Mouse (Mus musculus): ENCODE data around the gene Wnt16. TPM values are rescaled to one million over a fixed set of nuclear protein-coding genes. Genes with fewer than 3 reads are reported as not detected.

Wnt16 gene
- total RNA-seq (2012; rRNA removed): not detected in 2 replicates
- not detected for polyA plus RNA-seq (2012; ENCODE audit: insufficient read depth in 1 of 2, insufficient read length in 2 of 2, low read depth in 1 of 2, low replicate concordance in 2 of 2, missing spikeins in 1 of 2)

DNA sequence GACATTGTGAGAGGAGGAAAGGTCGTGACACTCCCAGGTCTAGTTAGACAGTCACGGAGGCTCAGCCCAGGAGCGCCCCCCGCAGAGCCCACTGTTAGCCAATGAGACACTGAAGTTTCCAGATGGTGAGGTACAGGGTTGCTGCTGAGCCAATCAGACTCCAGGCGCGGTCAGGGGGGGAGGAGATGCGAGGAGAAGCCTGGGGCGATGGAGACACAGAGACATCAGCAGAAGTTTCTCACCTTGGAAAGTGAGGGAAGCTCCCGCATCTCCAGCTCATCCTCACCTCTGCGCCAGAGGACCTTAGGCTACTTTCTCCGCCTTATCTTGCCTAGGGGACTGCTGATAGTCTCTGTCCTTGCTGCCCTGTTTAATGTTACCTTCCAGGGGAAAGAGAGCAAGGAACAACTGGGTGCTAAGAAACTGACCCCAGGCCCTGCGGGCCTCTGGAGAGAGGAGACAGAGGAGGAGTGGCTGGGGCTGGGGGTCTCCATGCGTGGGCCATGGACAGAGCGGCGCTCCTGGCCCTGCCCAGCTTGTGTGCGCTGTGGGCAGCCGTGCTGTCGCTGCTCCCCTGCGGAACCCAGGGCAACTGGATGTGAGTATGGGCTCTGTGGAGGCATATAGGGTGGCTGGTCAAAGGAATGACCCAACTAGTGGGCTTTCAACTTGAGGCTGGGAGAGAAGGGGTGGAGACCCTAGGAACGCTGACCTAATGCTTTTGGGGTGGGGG, at the start of gene Wnt16:
TSS of gene Wnt16 (plus strand) at position 224 of the 733 bp plus-strand sequence.
- Histone ChIP-seq H3K79me2 (ENCODE audit: control insufficient read depth, insufficient read depth, low read length, poor library complexity) (no peaks in the 10 kb centered on the region), H3K27ac (ENCODE audit: control insufficient read depth, low read depth, low read length) (no peak within 1 kb of the TSS), H3K4me1 (ENCODE audit: control insufficient read depth in 1 of 2, insufficient read depth in 2 of 2, low read length in 2 of 2) (no peaks in the 10 kb centered on the region), H3K36me3 (ENCODE audit: control insufficient read depth in 1 of 2, insufficient read depth in 2 of 2, low read length in 2 of 2) (no peaks in the 10 kb centered on the region), H3K27me3 (ENCODE audit: control insufficient read depth in 1 of 2, insufficient read depth in 2 of 2, low read length in 2 of 2) (peaks cover 2% of the 10 kb centered on the region in 2 experiments; a peak in 2 of 4 replicates), H3K9ac (ENCODE audit: control insufficient read depth, low read depth, low read length, poor library complexity, severe bottlenecking) (no peak within 1 kb of the TSS), H3K9me3 (replicated peaks; ENCODE audit: insufficient read depth, low read length) (no peaks in the 10 kb centered on the region), H3K4me3 (ENCODE audit: control insufficient read depth in 1 of 2, insufficient read depth in 1 of 2, low read depth in 2 of 2, low read length in 2 of 2) (no peak within 1 kb of the TSS)
- DNase-seq (ENCODE audit: low read depth, low spot score): no peak
- TF ChIP-seq HCFC1 (IDR thresholded peaks at IDR 0.05; ENCODE audit: low read depth, low read length): no peak
- no peak for TF ChIP-seq EP300 (IDR thresholded peaks at IDR 0.05; ENCODE audit: low read depth in 1 of 2, low read length in 2 of 2)
- TF ChIP-seq CHD1 (IDR thresholded peaks at IDR 0.05; ENCODE audit: low read depth, low read length): no peak
- no peak for TF ChIP-seq ZNF384 (IDR thresholded peaks at IDR 0.05; ENCODE audit: low read depth, low read length)
- TF ChIP-seq USF2 (IDR thresholded peaks at IDR 0.05; ENCODE audit: borderline replicate concordance in 1 of 2, insufficient read depth in 1 of 2, low read depth in 1 of 2, low read length in 2 of 2): no peak
- TF ChIP-seq GATA1 (IDR thresholded peaks at IDR 0.05; ENCODE audit: low read depth, low read length): no peak
- no peak for TF ChIP-seq POLR2AphosphoS2 (IDR thresholded peaks at IDR 0.05; ENCODE audit: low read length)
- TF ChIP-seq NELFE (IDR thresholded peaks at IDR 0.05; ENCODE audit: low read depth, low read length): no peak
- no peak for TF ChIP-seq CHD2 (IDR thresholded peaks at IDR 0.05; ENCODE audit: low read length)
- TF ChIP-seq MXI1 (IDR thresholded peaks at IDR 0.05; ENCODE audit: low read depth, low read length): no peak
- TF ChIP-seq TCF12 (IDR thresholded peaks at IDR 0.05; ENCODE audit: low read depth, low read length): no peak
- no peak for TF ChIP-seq POLR2A (IDR thresholded peaks at IDR 0.05; ENCODE audit: control insufficient read depth in 1 of 2, insufficient read depth in 1 of 2, low read depth in 1 of 2, low read length in 2 of 2, poor library complexity in 1 of 2)
- no peak for TF ChIP-seq POLR2AphosphoS5 (IDR thresholded peaks at IDR 0.05; ENCODE audit: borderline replicate concordance, low read depth, low read length)
- TF ChIP-seq KAT2A (conservative IDR thresholded peaks at IDR 0.05; ENCODE audit: low read depth, low read length): no peak
- no peak for TF ChIP-seq TAL1 (IDR thresholded peaks at IDR 0.05; ENCODE audit: low read length)
- no peak for TF ChIP-seq MEF2A (IDR thresholded peaks at IDR 0.05; ENCODE audit: extremely low read depth, insufficient replicate concordance, low read depth, low read length, poor library complexity, severe bottlenecking)
- no peak for TF ChIP-seq ZC3H11A (IDR thresholded peaks at IDR 0.05; ENCODE audit: low read depth, low read length)
- TF ChIP-seq CTCF (IDR thresholded peaks at IDR 0.05 in 2 of 3, conservative IDR thresholded peaks at IDR 0.05 in 1 of 3; ENCODE audit: control insufficient read depth in 1 of 3, insufficient read depth in 1 of 3, low read depth in 2 of 3, low read length in 3 of 3, poor library complexity in 1 of 3, severe bottlenecking in 1 of 3): no peak

DNA sequence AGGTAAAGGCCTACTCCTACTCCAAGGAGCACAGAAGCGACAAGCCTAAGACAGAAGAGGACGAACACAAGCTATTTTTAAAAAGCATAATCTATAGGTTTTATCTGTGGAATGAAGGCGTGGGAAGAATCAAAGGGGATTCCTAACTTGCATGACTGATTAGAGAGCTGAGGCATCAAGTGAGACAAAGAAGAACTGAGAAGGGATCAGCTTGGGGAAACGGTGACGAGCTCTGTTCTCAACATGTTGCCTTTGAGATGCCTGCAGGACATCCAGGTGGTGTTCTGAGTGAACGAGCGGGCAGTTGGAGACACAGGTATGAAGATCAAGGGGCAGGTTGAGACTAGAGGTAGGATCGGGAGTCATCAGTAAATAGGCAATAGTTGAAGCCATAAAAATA, 44.7 kb upstream of the Wnt16 start:
- Histone ChIP-seq H3K27ac (ENCODE audit: control insufficient read depth, low read depth, low read length) (no peak overlapping the region), H3K9me3 (replicated peaks; ENCODE audit: insufficient read depth, low read length) (no peaks in the 10 kb centered on the region), H3K79me2 (ENCODE audit: control insufficient read depth, insufficient read depth, low read length, poor library complexity) (no peaks in the 10 kb centered on the region), H3K36me3 (ENCODE audit: control insufficient read depth in 1 of 2, insufficient read depth in 2 of 2, low read length in 2 of 2) (no peaks in the 10 kb centered on the region; a peak in 1 of 4 replicates), H3K4me3 (ENCODE audit: control insufficient read depth in 1 of 2, insufficient read depth in 1 of 2, low read depth in 2 of 2, low read length in 2 of 2) (no peak overlapping the region), H3K9ac (ENCODE audit: control insufficient read depth, low read depth, low read length, poor library complexity, severe bottlenecking) (no peak overlapping the region), H3K27me3 (ENCODE audit: control insufficient read depth in 1 of 2, insufficient read depth in 2 of 2, low read length in 2 of 2) (peaks cover 0 to 1% of the 10 kb centered on the region in 2 experiments; a peak in 3 of 4 replicates), H3K4me1 (ENCODE audit: control insufficient read depth in 1 of 2, insufficient read depth in 2 of 2, low read length in 2 of 2) (no peaks in the 10 kb centered on the region)
- TF ChIP-seq KAT2A (conservative IDR thresholded peaks at IDR 0.05; ENCODE audit: low read depth, low read length): no peak
- no peak for TF ChIP-seq MAZ (IDR thresholded peaks at IDR 0.05; ENCODE audit: low read depth, low read length)
- no peak for TF ChIP-seq RAD21 (IDR thresholded peaks at IDR 0.05; ENCODE audit: low read depth, low read length)
- TF ChIP-seq ZNF384 (IDR thresholded peaks at IDR 0.05; ENCODE audit: low read depth, low read length): no peak
- no peak for TF ChIP-seq MXI1 (IDR thresholded peaks at IDR 0.05; ENCODE audit: low read depth, low read length)
- no peak for TF ChIP-seq ZC3H11A (IDR thresholded peaks at IDR 0.05; ENCODE audit: low read depth, low read length)
- TF ChIP-seq CHD1 (IDR thresholded peaks at IDR 0.05; ENCODE audit: low read depth, low read length): no peak
- no peak for TF ChIP-seq MEF2A (IDR thresholded peaks at IDR 0.05; ENCODE audit: extremely low read depth, insufficient replicate concordance, low read depth, low read length, poor library complexity, severe bottlenecking)
- no peak for TF ChIP-seq TAL1 (IDR thresholded peaks at IDR 0.05; ENCODE audit: low read length)
- TF ChIP-seq ELF1 (IDR thresholded peaks at IDR 0.05; ENCODE audit: low read depth, low read length): no peak
- TF ChIP-seq POLR2AphosphoS2 (IDR thresholded peaks at IDR 0.05; ENCODE audit: low read length): no peak
- no peak for DNase-seq (ENCODE audit: low read depth, low spot score)
